Mouse (Mus musculus) kidney, adult 11 months (tissue): Measurements from ENCODE around the gene Rab6b.

ENCODE experiments used
- DNase-seq: peaks from one replicate; pipeline ENCODE4 v3.0.0; 2022

The Rab6b gene

DNA sequence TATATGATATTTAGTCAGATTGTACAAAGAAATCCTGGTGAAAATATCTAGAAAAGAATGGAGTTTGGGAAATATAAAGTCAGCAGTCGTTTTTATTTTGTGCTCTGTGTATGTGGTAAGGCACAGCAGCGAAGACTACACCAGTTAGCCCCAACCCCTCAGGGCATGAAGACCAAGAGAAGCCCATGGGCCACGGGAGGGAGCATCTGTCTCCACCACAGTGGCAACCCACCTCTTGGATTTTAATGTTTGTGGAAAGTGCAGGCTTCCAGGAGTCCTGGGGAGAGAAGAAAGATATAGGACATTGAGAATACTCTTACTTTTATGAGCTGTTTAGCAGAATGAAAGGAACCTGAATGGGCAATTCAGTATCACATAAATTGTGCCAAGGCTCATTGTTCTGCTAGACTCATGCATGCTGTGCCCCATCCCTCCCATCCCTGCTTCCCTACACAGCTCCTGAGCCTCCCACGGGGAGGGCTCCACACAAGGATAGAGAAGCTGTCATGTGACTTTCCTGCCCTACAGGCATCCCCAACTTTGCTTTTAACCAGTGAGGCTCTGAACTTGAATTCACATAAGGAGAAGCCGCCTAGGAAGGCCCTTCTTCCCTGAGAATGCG, 97.3 kb downstream of the Rab6b start:
- DNase-seq: no peak

DNA sequence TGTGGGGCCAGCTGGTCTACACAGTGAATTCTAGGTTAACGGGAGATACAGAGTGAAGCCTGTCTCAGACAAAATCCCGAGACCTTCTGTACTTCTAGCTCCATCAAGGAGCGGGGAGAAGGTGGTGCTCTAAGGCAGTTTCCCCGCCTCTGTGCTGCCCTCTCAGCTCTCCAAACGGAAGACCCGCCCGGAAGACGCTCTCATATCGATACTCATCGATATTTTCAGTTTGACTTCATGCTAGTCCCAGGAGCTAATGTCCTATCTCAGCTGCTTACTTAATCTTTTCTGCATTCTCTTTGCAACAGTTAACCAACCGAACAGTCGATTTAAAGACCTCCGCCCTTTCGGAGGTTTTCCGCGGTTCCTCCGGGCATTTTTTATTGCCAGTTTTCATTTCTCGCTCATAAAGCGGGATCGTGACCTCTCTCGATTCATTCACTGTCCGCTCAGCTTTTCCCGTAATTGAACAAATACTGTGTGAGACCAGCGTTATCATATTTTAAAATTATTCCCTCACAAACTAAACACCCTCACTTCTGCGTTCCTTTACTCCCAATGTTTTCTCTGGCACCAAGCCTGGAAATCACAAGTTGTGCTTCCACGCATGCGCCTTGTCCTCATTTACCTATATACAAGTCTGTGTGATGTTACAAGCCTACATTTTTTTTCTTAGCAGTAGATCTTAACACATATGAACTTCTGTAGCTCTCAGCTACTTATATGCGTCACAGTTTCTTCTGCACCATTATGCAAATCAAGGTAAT, 101.2 kb downstream of the Rab6b start:
- DNase-seq: no peak

DNA sequence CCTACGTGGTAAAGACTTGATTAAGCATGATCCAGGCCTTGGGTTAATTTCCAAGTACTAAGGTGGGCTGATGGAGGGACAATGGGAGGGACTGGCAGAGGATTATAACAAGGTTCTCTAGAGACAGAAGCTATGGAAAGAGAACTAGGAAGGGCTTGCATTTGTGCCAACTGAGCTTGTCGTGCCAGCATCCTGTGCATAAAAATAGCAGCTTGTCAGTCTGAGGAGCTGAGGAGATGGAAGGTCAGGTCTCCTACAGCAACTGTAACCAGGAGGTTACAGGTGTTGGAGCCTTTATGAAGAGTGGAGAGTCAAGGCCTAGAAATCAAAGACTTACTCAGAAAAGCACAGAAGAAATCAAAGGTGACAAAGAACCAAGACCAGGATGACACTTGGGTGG, 102.0 kb downstream of the Rab6b start:
- DNase-seq: no peak

DNA sequence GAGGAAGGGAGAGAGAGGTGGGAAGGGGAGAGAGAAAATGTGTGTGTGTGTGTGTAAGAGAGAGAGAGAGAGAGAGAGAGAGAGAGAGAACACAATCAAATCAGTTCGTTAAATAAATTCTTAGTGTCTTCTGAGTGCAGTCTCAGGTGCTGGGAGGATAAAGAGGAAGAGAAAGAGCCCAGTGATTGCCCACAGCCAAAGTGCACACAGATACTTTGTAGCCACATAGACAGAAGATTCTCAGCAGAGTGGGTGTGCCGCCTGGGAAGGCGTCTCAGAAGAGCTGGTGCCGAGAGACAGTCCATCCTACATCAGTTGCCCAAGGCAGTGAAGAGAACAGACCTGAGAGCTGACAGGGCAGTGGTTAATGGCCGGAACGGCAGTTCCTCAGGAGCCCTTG, 102.7 kb downstream of the Rab6b start:
- no peak for DNase-seq

DNA sequence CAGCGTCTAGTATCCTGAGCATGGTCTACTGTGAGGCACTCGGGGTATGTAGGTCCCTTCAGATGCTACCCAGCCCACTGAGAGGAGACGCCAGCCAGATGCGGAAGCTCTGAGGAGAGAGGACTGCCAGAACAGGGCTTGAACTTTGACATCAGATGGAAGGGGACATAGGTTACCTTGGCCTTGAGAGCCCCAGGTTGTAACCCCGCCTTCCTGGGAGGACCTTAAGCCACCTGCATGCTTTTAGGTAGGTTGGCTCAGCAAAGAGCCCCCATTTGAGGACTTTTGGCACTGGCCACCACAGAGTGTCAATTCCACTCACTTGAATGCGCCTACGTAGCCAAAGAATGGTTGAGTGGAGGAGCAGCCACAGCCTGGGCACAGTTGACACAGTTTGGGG, 113.1 kb downstream of the Rab6b start:
- no peak for DNase-seq

DNA sequence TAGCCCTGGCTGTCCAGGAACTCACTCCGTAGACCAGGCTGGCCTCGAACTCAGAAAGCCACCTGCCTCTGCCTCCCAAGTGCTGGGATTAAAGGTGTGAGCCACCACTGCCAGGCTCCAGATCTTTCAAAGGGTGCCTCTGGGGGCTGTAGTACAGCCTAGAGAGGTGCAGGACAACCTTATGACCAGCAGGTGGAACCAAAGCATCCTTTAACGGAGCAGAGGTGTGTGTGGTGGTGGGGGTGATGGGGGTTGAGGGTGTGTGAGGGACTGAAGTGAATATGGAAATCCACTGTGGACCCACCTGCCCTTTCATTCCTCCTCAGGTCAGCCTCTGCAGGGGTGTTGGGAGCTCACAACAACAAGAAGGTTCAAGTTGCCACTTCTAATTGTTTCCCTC, 113.9 kb downstream of the Rab6b start:
- no peak for DNase-seq

DNA sequence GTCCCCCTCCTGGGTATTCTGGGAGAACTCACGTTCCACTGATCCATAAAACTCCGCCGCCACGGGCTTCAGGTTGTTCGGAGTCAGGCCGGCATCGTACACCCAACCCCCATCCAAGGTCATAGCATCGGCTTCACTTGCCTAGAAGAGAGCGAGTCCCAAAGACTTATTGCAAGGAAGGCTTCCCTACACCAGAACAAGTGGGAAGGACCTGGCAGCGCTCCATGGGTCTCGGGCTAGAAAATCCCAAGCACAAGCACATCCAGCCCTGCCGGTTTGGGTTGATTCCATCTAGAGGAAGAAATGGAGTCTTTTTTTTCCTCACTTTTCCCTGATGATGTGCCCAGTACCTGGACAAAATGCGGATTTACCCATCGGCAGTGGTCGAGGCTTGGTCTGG, 115.2 kb downstream of the Rab6b start:
- no peak for DNase-seq

DNA sequence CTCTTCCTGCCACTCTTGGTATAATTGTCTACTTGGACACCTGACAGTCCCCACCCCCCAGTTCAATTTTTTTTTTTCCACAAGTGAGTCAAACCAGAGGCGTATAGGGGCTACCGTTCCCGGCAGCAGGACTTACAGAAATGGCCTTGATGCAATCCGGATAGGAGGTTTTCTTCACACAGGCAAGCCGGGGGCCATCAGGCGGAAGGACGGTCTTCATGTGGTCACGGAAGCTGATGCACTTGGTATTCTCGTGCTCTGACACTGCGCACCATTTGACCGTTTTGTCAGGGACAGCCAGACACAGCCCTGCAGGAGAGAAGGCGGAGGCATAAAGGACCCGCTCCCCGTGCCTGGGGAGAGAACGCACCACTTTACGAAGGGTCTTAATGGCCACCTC, 116.2 kb downstream of the Rab6b start:
- no peak for DNase-seq

DNA sequence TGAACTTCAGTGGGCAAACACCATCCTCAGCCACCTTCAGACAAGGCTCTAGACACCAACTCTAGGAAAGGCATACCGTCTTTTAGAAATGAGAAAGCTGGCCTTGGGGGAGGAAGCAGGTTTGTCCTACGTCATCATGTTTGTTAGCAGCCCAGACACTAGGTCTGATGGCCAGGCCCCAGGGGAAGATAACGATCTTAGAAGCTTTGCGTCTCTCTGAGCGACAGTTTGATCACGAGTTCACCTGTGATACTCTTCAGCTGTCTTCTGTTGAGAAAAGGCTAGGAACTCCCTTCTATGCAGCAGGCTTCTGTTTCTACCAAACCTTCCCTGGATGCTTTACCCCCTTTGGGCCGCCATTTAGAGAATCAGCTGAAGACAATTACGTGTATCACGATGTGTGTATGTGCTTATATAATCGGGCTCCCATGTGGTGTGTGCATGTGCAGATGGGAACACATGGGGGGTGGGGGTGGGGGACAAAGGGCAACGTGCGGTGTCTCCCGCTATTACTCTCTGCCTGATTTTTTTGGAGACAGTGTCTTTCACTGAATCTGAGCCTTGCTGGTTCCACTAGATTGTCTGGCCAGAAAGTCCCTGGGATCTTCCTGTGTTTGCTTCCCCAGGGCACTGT, 116.9 kb downstream of the Rab6b start:
- DNase-seq: no peak

DNA sequence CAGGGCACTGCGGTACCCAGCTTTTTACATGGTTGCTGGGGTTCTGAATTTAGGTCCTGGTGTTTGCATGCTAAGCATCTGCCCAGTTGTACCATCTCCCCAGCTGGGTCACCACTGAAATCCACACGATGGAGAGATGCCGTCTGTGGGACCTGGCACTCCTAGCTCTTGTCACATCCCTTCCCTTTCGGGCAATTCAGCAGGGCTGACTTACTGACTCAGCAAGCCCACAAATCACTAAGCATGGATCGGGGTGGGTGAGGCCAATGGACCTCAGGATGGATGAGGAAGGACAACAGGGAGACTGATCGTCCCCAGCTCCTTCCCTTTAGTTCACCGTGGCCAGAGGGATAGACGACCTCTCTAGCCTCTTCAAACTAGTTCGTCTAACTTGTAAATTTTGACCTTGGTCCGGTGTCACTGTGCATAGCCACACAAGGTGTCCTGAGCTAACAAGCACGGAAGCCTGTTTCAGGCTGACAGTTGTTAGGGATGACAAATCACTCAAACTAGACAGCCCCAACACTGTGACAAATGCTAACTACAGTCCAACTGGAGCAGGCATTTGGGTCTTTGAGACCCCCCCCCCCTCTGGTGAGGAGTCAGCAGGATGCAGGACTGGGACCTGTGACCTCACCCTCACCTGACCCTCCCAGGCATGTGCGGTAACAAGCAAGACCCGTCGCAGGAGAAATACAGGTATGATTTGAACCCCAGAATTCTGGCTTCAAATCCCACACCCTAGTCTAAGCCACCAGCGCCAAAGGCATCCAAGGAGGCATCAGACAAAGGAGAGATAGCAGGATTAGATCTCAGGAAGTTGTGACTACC, 117.7 kb downstream of the Rab6b start:
- no peak for DNase-seq

DNA sequence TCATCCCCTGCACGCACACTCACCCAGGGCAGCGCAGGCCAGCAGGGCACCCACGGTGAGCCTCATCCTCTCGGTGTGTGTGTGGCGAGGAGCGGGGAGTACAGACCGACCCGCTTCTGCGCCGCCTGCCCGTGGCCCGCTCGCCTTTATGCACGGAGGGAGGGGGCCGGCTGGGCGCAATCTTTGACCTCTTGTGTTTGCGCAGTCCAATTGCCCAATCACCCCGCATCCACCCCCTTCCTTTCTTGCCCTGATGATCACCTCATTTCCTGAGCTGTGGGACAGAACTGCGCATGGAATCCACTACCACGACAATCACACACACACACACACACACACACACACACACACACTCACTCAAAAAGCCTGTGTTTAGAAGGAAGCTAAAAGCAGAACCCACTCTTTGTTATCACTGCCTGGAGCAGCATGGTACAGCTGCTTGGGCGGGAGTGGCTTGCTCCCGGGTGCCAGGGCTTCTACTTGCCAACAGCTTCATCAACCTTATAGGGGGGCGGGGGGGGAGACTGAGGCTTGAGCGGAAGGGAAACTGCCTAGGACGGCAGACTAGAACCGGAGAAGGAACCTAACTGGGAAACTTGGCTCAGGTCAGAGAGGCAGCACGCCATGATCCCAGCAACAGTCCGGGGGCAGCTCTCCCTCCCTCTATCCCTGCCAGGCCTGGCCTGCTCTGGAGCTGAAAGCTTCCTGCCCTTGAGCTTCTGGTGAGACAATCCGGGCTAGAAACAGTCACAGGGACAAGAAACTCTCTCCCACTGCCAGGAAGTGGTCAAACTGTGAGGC, 118.8 kb downstream of the Rab6b start, which contains the start of the genes Gm20425 and Trf:
TSS of gene Gm20425 (minus strand) at position 157 of the 801 bp plus-strand sequence.
TSS of gene Trf (minus strand) at position 294 of the 801 bp plus-strand sequence.
- peak; percentile 41 for DNase-seq

DNA sequence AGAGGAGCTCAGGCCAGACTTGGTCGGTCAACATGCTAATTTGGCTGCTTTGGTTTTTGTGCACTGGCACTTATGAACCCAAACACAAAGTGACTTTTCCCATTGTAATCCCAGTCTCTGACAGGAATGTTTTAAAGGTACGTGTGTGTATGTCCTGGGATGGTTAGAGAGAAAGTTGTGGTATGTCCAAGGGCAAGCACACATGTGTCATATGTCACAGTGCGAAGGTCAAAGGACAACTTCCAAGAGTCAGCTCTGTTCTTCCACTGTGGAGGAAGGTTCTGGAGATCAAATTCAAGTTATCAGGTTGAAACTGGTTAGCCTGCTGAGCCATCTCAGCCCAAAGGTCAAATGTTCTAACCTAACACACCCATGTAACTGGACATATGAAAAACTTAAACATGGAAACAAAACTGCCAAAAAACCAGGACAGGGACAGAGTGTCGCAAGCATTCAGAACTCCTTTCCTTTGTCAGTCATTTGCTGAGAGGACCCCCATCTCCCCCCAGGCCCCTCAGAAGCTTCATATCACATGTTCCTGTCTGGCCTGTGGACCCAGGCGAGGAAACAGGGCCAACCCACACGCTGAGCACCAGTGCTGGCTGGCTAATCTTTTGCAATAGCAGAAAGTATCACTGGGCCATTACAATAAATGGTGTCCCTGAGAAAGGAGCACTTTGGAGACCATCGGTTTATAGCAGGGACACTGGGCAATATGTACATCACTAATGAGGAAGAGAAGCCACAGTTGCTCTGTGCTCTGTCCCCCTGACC, 120.8 kb downstream of the Rab6b start:
- DNase-seq: no peak

DNA sequence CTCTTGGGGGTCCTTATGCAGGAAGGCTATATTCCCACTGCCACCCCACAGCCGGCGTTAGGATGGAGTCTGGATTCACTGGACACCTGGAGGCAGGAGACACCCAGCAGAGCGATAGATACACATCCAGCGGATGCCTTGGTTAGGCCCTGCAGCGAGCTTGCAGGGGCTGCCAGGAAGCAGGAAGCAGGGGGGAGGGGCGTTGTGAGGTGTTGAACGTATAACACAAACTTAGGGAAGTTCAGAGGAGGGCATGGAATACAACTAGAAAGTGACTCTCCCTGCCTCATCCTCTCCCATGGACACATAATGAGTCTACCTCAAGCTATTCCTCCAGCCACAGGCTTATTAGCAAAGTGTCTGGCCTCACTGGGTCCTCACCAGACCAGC, 121.4 kb downstream of the Rab6b start:
- no peak for DNase-seq

DNA sequence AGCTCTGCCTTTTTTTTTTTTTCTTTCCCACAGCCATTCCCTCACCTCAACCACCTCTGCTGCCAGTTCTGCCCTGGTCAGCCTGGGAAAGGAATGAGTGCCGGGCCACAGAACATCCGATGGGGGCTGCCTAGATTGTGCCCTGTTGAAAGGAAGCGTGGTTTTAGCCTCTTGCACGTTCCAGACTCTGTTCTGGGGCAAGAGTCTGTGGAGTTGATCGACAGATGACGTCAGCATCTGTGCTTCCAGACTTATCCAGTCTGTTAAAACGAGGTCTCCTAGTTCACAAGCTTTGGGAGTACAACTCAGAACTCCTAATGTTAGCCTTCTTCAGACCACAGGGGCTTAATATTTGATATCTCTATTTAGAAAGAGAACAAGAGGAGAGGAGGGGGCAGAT, 122.5 kb downstream of the Rab6b start:
- no peak for DNase-seq

DNA sequence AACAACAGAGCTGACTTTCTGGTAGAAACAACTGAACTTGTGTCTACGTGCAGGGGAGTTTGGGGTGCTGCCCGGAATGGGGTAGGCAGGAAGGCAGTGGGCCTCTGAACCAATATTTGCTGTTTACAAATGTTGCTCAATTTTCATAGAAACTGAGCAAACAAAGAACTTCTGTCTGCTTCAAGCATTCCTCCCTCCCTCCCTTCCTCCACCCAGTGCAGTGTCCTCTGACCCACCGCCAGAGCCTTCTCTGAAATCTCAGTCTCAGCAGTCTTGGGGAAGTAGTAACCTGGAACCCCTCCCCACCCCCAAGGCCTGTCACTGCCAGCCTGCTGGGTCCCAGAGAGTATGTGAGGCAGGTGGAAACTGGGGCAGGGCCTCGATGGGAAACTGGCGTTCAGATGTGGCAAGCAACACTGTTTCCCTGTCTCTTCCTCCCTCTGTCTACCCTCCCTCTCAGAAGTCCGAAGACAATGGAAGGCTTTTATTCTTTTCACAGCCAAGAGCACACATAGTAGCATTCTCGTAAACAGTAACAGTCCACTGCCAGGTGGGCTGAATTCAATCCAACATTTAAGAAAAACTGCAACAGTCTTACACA, 123.1 kb downstream of the Rab6b start:
- no peak for DNase-seq
